Mouse (Mus musculus): ENCODE measurements around the gene B3gnt8.

DNA sequence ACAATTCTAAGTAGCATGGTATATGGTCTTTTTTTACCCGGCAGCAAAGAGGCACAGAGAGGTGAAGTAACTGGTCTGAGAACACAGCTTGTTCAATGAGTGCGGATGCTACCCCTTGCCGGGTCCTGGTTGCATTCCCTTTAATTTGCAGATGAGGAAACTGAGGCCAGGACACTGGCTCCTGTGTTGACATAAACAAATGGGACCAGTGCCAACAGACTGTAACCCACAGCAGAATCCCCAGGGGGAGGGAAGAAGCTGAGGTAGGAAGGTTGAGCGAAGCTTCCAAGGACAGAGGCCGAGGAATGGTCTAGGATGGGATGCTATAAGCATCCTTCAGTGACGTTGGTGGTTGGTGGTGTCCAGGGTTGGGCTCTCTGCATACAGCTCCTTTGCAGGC lies 49.0 kb downstream of the B3gnt8 start:
- TF ChIP-seq MYOD1 (IDR thresholded peaks at IDR 0.05; ENCODE audit: control insufficient read depth, insufficient read length, low read depth) = no peak
- TF ChIP-seq CTCF (IDR thresholded peaks at IDR 0.05; ENCODE audit: control insufficient read depth, insufficient read depth, insufficient read length) = no peak
- no peak for TF ChIP-seq USF1 (IDR thresholded peaks at IDR 0.05; ENCODE audit: low read depth)
- TF ChIP-seq MAX (IDR thresholded peaks at IDR 0.05) = no peak
- no peak for TF ChIP-seq FOSL1 (IDR thresholded peaks at IDR 0.05; ENCODE audit: insufficient read depth, low read length, poor library complexity, severe bottlenecking)
- no peak for TF ChIP-seq MYOG (IDR thresholded peaks at IDR 0.05; ENCODE audit: control insufficient read depth, extremely low read depth, insufficient read length)
- no peak for TF ChIP-seq CEBPB (IDR thresholded peaks at IDR 0.05; ENCODE audit: low read depth)

All from C2C12 (cell line).